Mouse (Mus musculus) liver, embryonic 16.5 days (tissue): ENCODE data around the gene Lsm7. TPM values are rescaled to one million over a fixed set of nuclear protein-coding genes. Genes with fewer than 3 reads are reported as not detected.

Source experiments
- ATAC-seq: fragments of 200-750 bp; cut with Nextera tagmentation; 2 replicates; pipeline ENCODE4 v1.8.0; 2017; ENCODE audit warnings: low read depth, mild to moderate bottlenecking, moderate number of reproducible peaks, moderate library complexity
- H3K27ac ChIP-seq: fragments of 300-500 bp; sonication (generic); 2 replicates; pipeline ENCODE4 v1.5.1; 2014; ENCODE audit warnings: mild to moderate bottlenecking, low read length
- H3K27me3 ChIP-seq: fragments of 300-500 bp; sonication (generic); 2 replicates; pipeline ENCODE4 v1.6.1; 2014; ENCODE audit warnings: low read depth, low read length, mixed read lengths; ENCODE audit not compliant: control insufficient read depth, insufficient read depth
- H3K36me3 ChIP-seq: fragments of 300-500 bp; sonication (generic); 2 replicates; pipeline ENCODE4 v1.6.1; 2014; ENCODE audit warnings: mild to moderate bottlenecking; ENCODE audit not compliant: control insufficient read depth, insufficient read depth
- H3K4me1 ChIP-seq: fragments of 300-500 bp; sonication (generic); 2 replicates; pipeline ENCODE4 v1.6.1; 2014; ENCODE audit warnings: low read depth, low read length, mixed read lengths; ENCODE audit not compliant: control insufficient read depth
- H3K4me2 ChIP-seq: fragments of 300-500 bp; sonication (generic); 2 replicates; pipeline ENCODE4 v1.6.1; 2014; ENCODE audit warnings: low read depth, low read length, mixed read lengths
- H3K4me3 ChIP-seq: fragments of 300-500 bp; sonication (generic); 2 replicates; pipeline ENCODE4 v1.5.1; 2014; ENCODE audit warnings: low read depth, mild to moderate bottlenecking, low read length
- H3K9ac ChIP-seq: fragments of 300-500 bp; sonication (generic); 2 replicates; pipeline ENCODE4 v1.6.1; 2014; ENCODE audit warnings: low read depth, low read length
- H3K9me3 ChIP-seq: fragments of 300-500 bp; sonication (generic); replicated peaks from 2 replicates; pipeline ENCODE4 v1.6.1; 2016; ENCODE audit warnings: low read length; ENCODE audit not compliant: control insufficient read depth
- WGBS: fragments of 180-500 bp; shearing (Covaris S2); extraction: QIAGEN DNeasy Blood & Tissue Kit; methylation state at CpG from one replicate; pipeline ENCODE4 v1.1.7; 2014; ENCODE audit not compliant: insufficient replicate concordance; 5-methylcytosine and 5-hydroxymethylcytosine counted together
- polyA plus RNA-seq: library from polyadenylated mRNA; unstranded; fragments of >200 nt; fragmentation: Nextera tagmentation; extraction: Ambion mirVana; gene quantifications from 2 replicates; pipeline ENCODE4 v1.2.1, GENCODE M21; 2015

Gene Lsm7
- polyA plus RNA-seq, 1 experiment from 2014 or later = 92.5 TPM

DNA sequence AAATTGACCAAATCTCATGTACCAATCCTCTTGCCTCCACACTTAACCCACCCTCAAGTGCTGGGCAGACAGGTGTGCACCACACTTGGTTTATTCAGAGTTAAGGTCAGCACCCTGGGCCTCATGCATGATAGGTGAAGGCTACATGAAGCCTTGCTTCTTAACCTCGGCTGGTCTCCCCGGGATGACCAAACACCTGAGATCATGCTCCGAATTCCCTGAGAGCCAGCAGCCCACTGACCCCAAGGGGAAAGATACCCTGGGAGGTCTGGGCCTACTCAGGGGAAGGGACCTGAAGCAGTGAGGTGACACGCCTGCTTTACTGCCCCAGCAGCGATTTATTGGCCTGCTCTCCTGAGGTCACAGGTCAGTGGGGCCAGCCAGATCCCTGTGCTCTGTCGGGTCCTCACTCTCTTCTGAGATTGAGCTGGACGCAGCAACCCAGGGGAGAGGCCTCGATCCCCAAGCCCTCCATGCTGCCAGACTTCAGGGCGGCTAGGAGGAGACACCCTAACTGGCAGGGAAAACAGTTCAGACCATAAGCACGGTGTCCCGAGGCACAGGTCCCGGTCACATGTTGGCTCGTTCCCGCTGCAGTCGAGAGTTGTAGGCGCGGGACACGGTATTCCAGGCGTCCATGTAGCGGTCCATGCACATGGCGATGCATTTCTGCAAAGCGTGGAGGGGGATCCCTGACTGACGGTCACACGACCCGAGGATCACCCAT lies 44.7 kb upstream of the Lsm7 start:
- 11% methylated on average over 25 of the region's 25 CpGs for WGBS
- H3K9me3 ChIP-seq = no peaks in the 10 kb centered on the region
- H3K27me3 ChIP-seq = no peaks in the 10 kb centered on the region
- H3K4me2 ChIP-seq = peak overlapping the region; percentile 97
- H3K4me3 ChIP-seq = peak overlapping the region; percentile 82
- H3K9ac ChIP-seq = peak overlapping the region; percentile 78
- no peak overlapping the region for H3K27ac ChIP-seq
- no peak for ATAC-seq
- H3K36me3 ChIP-seq = peaks cover 6% of the 10 kb centered on the region
- peaks cover 17% of the 10 kb centered on the region for H3K4me1 ChIP-seq

DNA sequence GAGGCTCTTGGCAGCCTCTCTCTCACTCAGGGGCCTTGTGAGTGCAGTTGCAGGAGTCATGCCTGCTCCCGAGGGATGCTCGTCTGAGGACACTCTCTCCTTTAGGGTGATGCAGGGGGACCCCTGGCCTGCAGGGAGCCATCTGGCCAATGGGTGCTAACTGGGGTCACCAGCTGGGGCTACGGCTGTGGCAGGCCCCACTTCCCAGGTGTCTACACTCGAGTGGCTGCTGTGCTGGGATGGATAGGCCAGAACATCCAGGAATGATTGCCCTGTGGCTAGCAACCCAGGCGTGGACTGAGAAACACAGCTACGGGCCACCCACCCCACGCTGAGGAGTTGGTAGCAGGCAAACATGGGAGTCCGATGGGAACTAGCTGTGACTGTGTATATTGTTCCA lies 44.1 kb upstream of the Lsm7 start:
- Histone ChIP-seq H3K27me3 (no peaks in the 10 kb centered on the region), H3K4me2 (peak overlapping the region; percentile 97; the same call in 1 of the 2 replicates), H3K4me1 (peaks cover 17% of the 10 kb centered on the region), H3K36me3 (peaks cover 2% of the 10 kb centered on the region; the same call in 1 of the 2 replicates), H3K27ac (no peak overlapping the region), H3K4me3 (no peak overlapping the region), H3K9ac (peak overlapping the region; percentile 78; the same call in 1 of the 2 replicates), H3K9me3 (no peaks in the 10 kb centered on the region)
- ATAC-seq = no peak
- 80% methylated on average over 8 of the region's 8 CpGs for WGBS

- ATAC-seq = no peak
- Histone ChIP-seq H3K36me3 (peaks cover 2% of the 10 kb centered on the region; the same call in 1 of the 2 replicates), H3K27ac (no peak overlapping the region), H3K9me3 (no peaks in the 10 kb centered on the region), H3K9ac (no peak overlapping the region), H3K4me1 (peaks cover 17% of the 10 kb centered on the region), H3K4me2 (no peak overlapping the region), H3K27me3 (no peaks in the 10 kb centered on the region), H3K4me3 (no peak overlapping the region)
- WGBS = 50% methylated on average over 41 of the region's 41 CpGs
These were observed 43.0 kb upstream of the Lsm7 start for GRCm38 (mm10) chr10:80897861-80898510.

- Histone ChIP-seq H3K27me3 (no peaks in the 10 kb centered on the region), H3K27ac (no peak overlapping the region), H3K36me3 (peaks cover 2% of the 10 kb centered on the region; the same call in 1 of the 2 replicates), H3K4me2 (no peak overlapping the region), H3K9ac (no peak overlapping the region), H3K4me1 (peaks cover 17% of the 10 kb centered on the region), H3K9me3 (no peaks in the 10 kb centered on the region), H3K4me3 (no peak overlapping the region)
- no peak for ATAC-seq
- 70% methylated on average over 24 of the region's 24 CpGs for WGBS
These were observed 41.8 kb upstream of the Lsm7 start for GRCm38 (mm10) chr10:80896581-80897485.

GRCm38 (mm10) chr10:80895697-80896096 lies 40.7 kb upstream of the Lsm7 start:
- Histone ChIP-seq H3K9me3 (no peaks in the 10 kb centered on the region), H3K4me2 (no peak overlapping the region), H3K27me3 (no peaks in the 10 kb centered on the region), H3K4me3 (no peak overlapping the region), H3K4me1 (peaks cover 13% of the 10 kb centered on the region), H3K36me3 (peaks cover 2% of the 10 kb centered on the region; the same call in 1 of the 2 replicates), H3K9ac (no peak overlapping the region), H3K27ac (no peak overlapping the region)
- ATAC-seq = no peak
- 61% methylated on average over 6 of the region's 6 CpGs for WGBS

DNA sequence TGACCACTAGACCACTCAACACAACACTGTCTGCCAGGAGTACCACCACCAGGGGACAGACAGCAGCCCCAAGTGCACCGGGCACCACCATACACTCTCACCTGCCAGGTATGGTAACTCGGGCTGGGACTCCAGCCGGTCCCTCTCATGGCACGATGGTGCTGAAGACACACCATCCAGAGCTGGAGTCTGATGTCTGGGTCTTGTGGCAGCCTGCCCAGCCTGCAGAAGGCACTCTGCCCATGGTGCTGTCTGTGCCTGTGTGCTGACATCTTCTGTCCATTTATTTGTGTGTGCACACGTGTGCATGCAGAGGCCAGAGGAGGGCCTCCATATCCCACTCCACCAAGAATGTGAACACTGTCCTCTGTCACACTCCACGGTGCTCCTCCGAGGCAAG lies 40.1 kb upstream of the Lsm7 start:
- peaks cover 13% of the 10 kb centered on the region for H3K4me1 ChIP-seq
- H3K9ac ChIP-seq = no peak overlapping the region
- 68% methylated on average over 7 of the region's 7 CpGs for WGBS
- H3K27ac ChIP-seq = no peak overlapping the region
- peaks cover 2% of the 10 kb centered on the region; the same call in 1 of the 2 replicates for H3K27me3 ChIP-seq
- no peaks in the 10 kb centered on the region for H3K9me3 ChIP-seq
- H3K36me3 ChIP-seq = peaks cover 2% of the 10 kb centered on the region; the same call in 1 of the 2 replicates
- ATAC-seq = no peak
- H3K4me3 ChIP-seq = no peak overlapping the region
- no peak overlapping the region for H3K4me2 ChIP-seq

- H3K4me3 ChIP-seq = no peak overlapping the region
- H3K4me1 ChIP-seq = no peaks in the 10 kb centered on the region
- WGBS = 48% methylated on average over 11 of the region's 11 CpGs
- H3K9ac ChIP-seq = no peak overlapping the region
- H3K9me3 ChIP-seq = no peaks in the 10 kb centered on the region
- ATAC-seq = no peak
- H3K27me3 ChIP-seq = peaks cover 20% of the 10 kb centered on the region
- H3K36me3 ChIP-seq = no peaks in the 10 kb centered on the region
- H3K27ac ChIP-seq = no peak overlapping the region
- no peak overlapping the region for H3K4me2 ChIP-seq
These were observed 32.2 kb upstream of the Lsm7 start for GRCm38 (mm10) chr10:80887181-80887580.

DNA sequence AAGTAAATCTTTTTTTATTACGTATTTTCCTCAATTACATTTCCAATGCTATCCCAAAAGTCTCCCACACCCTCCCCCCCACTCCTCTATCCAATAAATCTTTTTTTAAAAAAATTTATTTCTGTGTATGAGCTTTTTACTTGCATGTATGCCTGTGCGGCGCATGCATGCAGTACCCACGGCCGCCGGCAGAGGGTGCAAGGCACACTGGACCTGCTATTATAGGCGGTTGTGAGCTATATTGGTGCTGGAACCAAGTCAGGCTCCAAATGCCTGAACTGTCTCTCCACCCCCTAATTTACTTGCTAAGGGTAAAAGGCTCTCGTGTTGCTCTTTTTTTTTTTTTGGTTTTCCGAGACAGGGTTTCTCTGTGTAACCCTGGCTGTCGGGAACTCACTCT lies 26.3 kb upstream of the Lsm7 start:
- Histone ChIP-seq H3K36me3 (no peaks in the 10 kb centered on the region), H3K27me3 (no peaks in the 10 kb centered on the region), H3K9me3 (no peaks in the 10 kb centered on the region), H3K4me2 (no peak overlapping the region), H3K9ac (no peak overlapping the region), H3K4me1 (peaks cover 23% of the 10 kb centered on the region), H3K4me3 (no peak overlapping the region), H3K27ac (no peak overlapping the region)
- no peak for ATAC-seq
- 19% methylated on average over 10 of the region's 10 CpGs for WGBS
